Mouse (Mus musculus) heart, adult 2 months (tissue): ENCODE measurements around the gene Zfp619.
"Not testable (repeated sequence)": the region's sequence is repeated elsewhere in the genome, so short reads cannot be mapped to it uniquely, and the experiment has no call there.

Experiments
- CTCF ChIP-seq: fragments of 200-600 bp; IDR thresholded peaks from 2 replicates; pipeline ENCODE4 v1.8.1; 2022; ENCODE audit warnings: antibody characterized with exemption, mild to moderate bottlenecking, moderate library complexity
- POLR2A ChIP-seq: fragments of 200-500 bp; IDR thresholded peaks from 2 replicates; pipeline ENCODE4 v1.6.1; 2011; ENCODE audit warnings: mild to moderate bottlenecking, low read depth, low read length, control low read depth; ENCODE audit not compliant: insufficient read depth

DNA sequence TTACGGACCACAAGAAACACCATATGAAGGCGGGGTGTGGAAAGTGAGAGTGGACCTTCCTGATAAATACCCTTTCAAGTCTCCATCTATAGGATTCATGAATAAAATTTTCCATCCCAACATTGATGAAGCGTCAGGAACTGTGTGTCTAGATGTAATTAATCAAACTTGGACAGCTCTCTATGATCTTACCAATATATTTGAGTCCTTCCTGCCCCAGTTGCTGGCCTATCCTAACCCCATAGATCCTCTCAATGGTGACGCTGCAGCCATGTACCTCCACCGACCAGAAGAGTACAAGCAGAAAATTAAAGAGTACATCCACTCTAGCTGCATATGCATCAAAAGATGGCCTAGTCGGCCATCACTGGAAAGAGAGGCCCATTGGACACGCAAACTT, 71.5 kb downstream of the Zfp619 start:
- TF ChIP-seq POLR2A, CTCF: not testable (repeated sequence)
